Mouse (Mus musculus) heart, postnatal 0 days (tissue): ENCODE data around the gene 2310057M21Rik. TPM values are rescaled to one million over a fixed set of nuclear protein-coding genes. Genes with fewer than 3 reads are reported as not detected.

Experiments used
- ATAC-seq: fragments of 200-750 bp; cut with Nextera tagmentation; 2 replicates; pipeline ENCODE4 v1.8.0; 2017; ENCODE audit warnings: low read depth, moderate number of reproducible peaks, moderate library complexity; ENCODE audit not compliant: insufficient read depth
- DNase-seq: peaks from one replicate; pipeline ENCODE4 v3.0.0-alpha.2; 2016; ENCODE audit warnings: low spot score
- H3K27ac ChIP-seq: fragments of 300-500 bp; sonication (generic); 2 replicates; pipeline ENCODE4 v1.5.1; 2014; ENCODE audit warnings: low read depth, mild to moderate bottlenecking
- H3K27me3 ChIP-seq: fragments of 300-500 bp; sonication (generic); 2 replicates; pipeline ENCODE4 v1.6.1; 2014; ENCODE audit warnings: low read length, mixed read lengths; ENCODE audit not compliant: control insufficient read depth, insufficient read depth
- H3K36me3 ChIP-seq: fragments of 300-500 bp; sonication (generic); replicated peaks from 2 replicates; pipeline ENCODE4 v1.6.1; 2014; ENCODE audit warnings: low read length, mixed read lengths; ENCODE audit not compliant: control insufficient read depth, insufficient read depth
- H3K4me1 ChIP-seq: fragments of 300-500 bp; sonication (generic); 2 replicates; pipeline ENCODE4 v1.6.1; 2014; ENCODE audit warnings: antibody characterized with exemption; ENCODE audit not compliant: control insufficient read depth, insufficient read depth
- H3K4me2 ChIP-seq: fragments of 300-500 bp; sonication (generic); 2 replicates; pipeline ENCODE4 v1.6.1; 2014; ENCODE audit warnings: low read depth, mild to moderate bottlenecking, low read length, moderate library complexity
- H3K4me3 ChIP-seq: fragments of 300-500 bp; sonication (generic); 2 replicates; pipeline ENCODE4 v1.5.1; 2014; ENCODE audit warnings: low read depth, low read length
- H3K9ac ChIP-seq: fragments of 300-500 bp; sonication (generic); replicated peaks from 2 replicates; pipeline ENCODE4 v1.6.1; 2014; ENCODE audit warnings: low read depth, low read length, mixed read lengths
- H3K9me3 ChIP-seq: fragments of 300-500 bp; sonication (generic); replicated peaks from 2 replicates; pipeline ENCODE4 v1.6.1; 2016; ENCODE audit warnings: low read length; ENCODE audit not compliant: control insufficient read depth
- CTCF ChIP-seq: IDR thresholded peaks from 2 replicates; pipeline ENCODE4 v1.5.1; 2016; ENCODE audit warnings: antibody characterized with exemption, control low read depth, low read depth
- EP300 ChIP-seq: IDR thresholded peaks from 2 replicates; pipeline ENCODE4 v1.6.1; 2016; ENCODE audit warnings: antibody characterized with exemption, low read depth
- WGBS: fragments of 180-500 bp; shearing (Covaris S2); extraction: QIAGEN DNeasy Blood & Tissue Kit; methylation state at CpG from one replicate; pipeline ENCODE4 v1.1.7; 2014; 5-methylcytosine and 5-hydroxymethylcytosine counted together
- polyA plus RNA-seq: library from polyadenylated mRNA; unstranded; fragments of >200 nt; fragmentation: Nextera tagmentation; extraction: Ambion mirVana; gene quantifications from 2 replicates; pipeline ENCODE4 v1.2.1, GENCODE M21; 2015
- total RNA-seq: library from RNA; depleted of rRNA; stranded (reverse); fragments of >200 nt; gene quantifications from 2 replicates; pipeline ENCODE4 v1.2.3, GENCODE M21; 2014; ENCODE audit warnings: low replicate concordance

Gene 2310057M21Rik
- total and polyA plus RNA-seq, 2 experiments from 2014 or later = 4.2 to 15.0 TPM

DNA sequence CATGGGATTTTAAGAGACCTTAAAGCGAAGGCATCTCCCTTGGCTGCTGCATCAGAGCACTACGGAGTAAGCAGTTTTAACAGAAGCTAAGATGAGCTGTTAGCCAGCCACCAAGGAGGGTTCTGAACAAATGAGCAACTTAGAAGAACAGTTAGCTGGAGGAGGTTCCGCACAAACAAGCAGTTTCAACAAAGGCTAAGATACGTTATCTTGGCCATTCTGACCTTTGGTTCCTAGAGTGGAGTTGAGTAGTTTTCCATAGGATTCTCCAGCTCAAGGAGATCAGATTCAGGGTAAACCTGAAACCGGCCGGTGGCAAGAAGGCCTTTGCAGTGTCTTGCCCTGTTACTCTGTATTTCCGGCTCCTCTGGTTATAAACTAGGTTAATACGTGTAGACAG, 1.6 kb upstream of the 2310057M21Rik start:
- no peaks in the 10 kb centered on the region for H3K9me3 ChIP-seq
- H3K27me3 ChIP-seq = no peaks in the 10 kb centered on the region
- 85% methylated on average over 8 of the region's 8 CpGs for WGBS
- H3K4me3 ChIP-seq = no peak overlapping the region
- H3K36me3 ChIP-seq = peaks cover 1% of the 10 kb centered on the region
- no peak for DNase-seq
- peaks cover 9% of the 10 kb centered on the region; the same call in 1 of the 2 replicates for H3K4me1 ChIP-seq
- ATAC-seq = no peak
- TF ChIP-seq CTCF (no peak), EP300 (no peak)
- H3K27ac ChIP-seq = no peak overlapping the region
- no peak overlapping the region for H3K4me2 ChIP-seq
- H3K9ac ChIP-seq = no peak overlapping the region

- no peaks in the 10 kb centered on the region for H3K9me3 ChIP-seq
- peak overlapping the region; percentile 83 for H3K9ac ChIP-seq
- peak overlapping the region; percentile 73 for H3K4me2 ChIP-seq
- H3K27ac ChIP-seq = peak overlapping the region; percentile 92
- H3K27me3 ChIP-seq = no peaks in the 10 kb centered on the region
- ATAC-seq (peak; percentile 66), DNase-seq (no peak)
- peak overlapping the region; percentile 79 for H3K4me3 ChIP-seq
- TF ChIP-seq CTCF = no peak
- TF ChIP-seq EP300 = no peak
- peaks cover 9% of the 10 kb centered on the region; the same call in 1 of the 2 replicates for H3K4me1 ChIP-seq
- H3K36me3 ChIP-seq = peaks cover 20% of the 10 kb centered on the region
- under 1% methylated on average over 35 of the region's 35 CpGs for WGBS
These were observed 317 bp downstream of the 2310057M21Rik start for GRCm38 (mm10) chr7:131362269-131362614.

- Histone ChIP-seq H3K27ac (no peak overlapping the region), H3K27me3 (no peaks in the 10 kb centered on the region), H3K4me2 (no peak overlapping the region), H3K9me3 (no peaks in the 10 kb centered on the region), H3K4me3 (no peak overlapping the region), H3K36me3 (peaks cover 68% of the 10 kb centered on the region), H3K9ac (no peak overlapping the region), H3K4me1 (0 out of 2 replicates have a peak, but pooled peaks cover under 1% of the 10 kb centered on the region)
- no peak for DNase-seq
- no peak for ATAC-seq
- TF ChIP-seq CTCF (no peak), EP300 (no peak)
- 97% methylated on average over 13 of the region's 13 CpGs for WGBS
These were observed 6.5 kb downstream of the 2310057M21Rik start for GRCm38 (mm10) chr7:131356105-131356504.

DNA sequence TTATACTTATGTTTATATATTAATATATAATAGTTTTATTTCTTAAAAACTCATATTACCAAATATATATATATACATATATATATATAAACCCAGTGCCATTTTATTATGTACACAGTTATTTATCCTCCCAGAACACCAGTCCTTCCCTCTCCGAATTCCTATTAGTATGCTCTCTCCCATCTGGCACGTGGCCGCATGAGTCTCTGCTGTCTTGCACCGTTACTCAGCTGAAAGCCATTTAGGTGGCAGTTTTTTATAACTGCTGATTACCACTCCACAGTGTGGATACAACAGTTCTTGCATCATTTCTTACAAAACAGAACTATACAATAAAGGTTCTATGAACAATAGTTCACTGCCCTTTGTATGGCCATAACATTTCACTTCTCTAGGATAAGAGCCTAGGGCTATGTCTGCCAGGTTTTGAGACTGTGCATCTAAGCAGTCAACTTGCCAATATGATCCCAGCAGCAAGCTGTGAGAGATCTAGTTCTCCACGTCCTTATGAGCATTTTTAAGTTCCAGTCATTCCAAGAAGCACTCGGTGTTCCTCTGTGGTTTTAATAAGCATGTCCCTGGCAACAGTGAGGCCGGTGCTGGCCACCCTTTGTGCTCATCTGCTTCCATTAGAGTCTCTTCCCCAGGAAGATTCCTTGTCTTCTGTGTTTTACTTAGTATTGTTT, 16.6 kb downstream of the 2310057M21Rik start:
- ATAC-seq (no peak), DNase-seq (no peak)
- Histone ChIP-seq H3K27me3 (no peaks in the 10 kb centered on the region), H3K9ac (no peak overlapping the region), H3K4me2 (no peak overlapping the region), H3K4me3 (no peak overlapping the region), H3K27ac (no peak overlapping the region), H3K4me1 (no peaks in the 10 kb centered on the region), H3K36me3 (peaks cover 66% of the 10 kb centered on the region), H3K9me3 (no peaks in the 10 kb centered on the region)
- TF ChIP-seq EP300 (no peak), CTCF (no peak)
- WGBS = 83% methylated on average over 7 of the region's 7 CpGs

GRCm38 (mm10) chr7:131337502-131338068, 25.0 kb downstream of the 2310057M21Rik start:
- peaks cover 26% of the 10 kb centered on the region for H3K36me3 ChIP-seq
- H3K9me3 ChIP-seq = no peaks in the 10 kb centered on the region
- TF ChIP-seq EP300 = no peak
- TF ChIP-seq CTCF = no peak
- H3K9ac ChIP-seq = no peak overlapping the region
- no peak overlapping the region for H3K4me3 ChIP-seq
- ATAC-seq (no peak), DNase-seq (no peak)
- H3K27me3 ChIP-seq = no peaks in the 10 kb centered on the region
- H3K4me2 ChIP-seq = no peak overlapping the region
- H3K27ac ChIP-seq = no peak overlapping the region
- WGBS = 63% methylated on average over 8 of the region's 8 CpGs
- H3K4me1 ChIP-seq = no peaks in the 10 kb centered on the region

DNA sequence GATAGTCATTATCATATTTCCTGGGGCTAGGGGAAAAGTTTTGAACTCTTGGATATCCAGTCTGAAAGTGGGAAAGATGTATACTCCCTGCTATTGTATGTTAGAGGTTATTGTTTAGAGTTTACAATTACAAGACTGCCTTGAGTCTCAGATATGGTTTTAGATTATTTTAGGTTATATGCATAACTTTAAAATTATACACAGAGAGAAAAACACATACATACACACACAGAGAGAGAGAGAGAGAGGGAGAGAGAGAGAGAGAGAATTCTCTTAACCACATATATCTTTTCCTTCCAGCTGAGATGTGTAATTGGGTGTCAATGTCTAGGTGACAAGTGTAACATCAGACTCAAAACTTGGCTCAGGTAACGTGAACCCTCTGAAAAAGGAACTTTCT, 29.0 kb downstream of the 2310057M21Rik start, which contains the start of gene Fam24a:
Fam24a (plus strand) TSS at position 301 of the 400 bp plus-strand sequence.
- no peak within 1 kb of the TSS for H3K9ac ChIP-seq
- H3K4me3 ChIP-seq = no peak within 1 kb of the TSS
- no peak for TF ChIP-seq CTCF
- H3K27ac ChIP-seq = no peak within 1 kb of the TSS
- H3K4me2 ChIP-seq = no peak within 1 kb of the TSS
- no peaks in the 10 kb centered on the region for H3K9me3 ChIP-seq
- DNase-seq (no peak), ATAC-seq (no peak)
- no peaks in the 10 kb centered on the region for H3K27me3 ChIP-seq
- no peaks in the 10 kb centered on the region for H3K4me1 ChIP-seq
- no peaks in the 10 kb centered on the region for H3K36me3 ChIP-seq
- 53% methylated on average over 1 of the region's 1 CpGs for WGBS
